Mouse (Mus musculus): ENCODE results near the gene Gtf2ird1.

GRCm38 (mm10) chr5:134491206-134491605 is 34.7 kb upstream of the Gtf2ird1 start:
- TF ChIP-seq CTCF (IDR thresholded peaks at IDR 0.05) (no peak), EP300 (IDR thresholded peaks at IDR 0.05; ENCODE audit: insufficient read depth, low read depth, low read length) (no peak)

Measured in heart, adult 2 months (tissue).